Mouse (Mus musculus): Measurements from ENCODE around the gene Repin1.

GRCm38 (mm10) chr6:48638553-48638952 lies 44.9 kb downstream of the Repin1 start:
- TF ChIP-seq GATA1 (IDR thresholded peaks at IDR 0.05; ENCODE audit: low read length) (no peak), TAL1 (IDR thresholded peaks at IDR 0.05; ENCODE audit: low read length) (no peak)
